Mouse (Mus musculus): Measurements from ENCODE around the gene Zfp354b.

The Zfp354b gene

DNA sequence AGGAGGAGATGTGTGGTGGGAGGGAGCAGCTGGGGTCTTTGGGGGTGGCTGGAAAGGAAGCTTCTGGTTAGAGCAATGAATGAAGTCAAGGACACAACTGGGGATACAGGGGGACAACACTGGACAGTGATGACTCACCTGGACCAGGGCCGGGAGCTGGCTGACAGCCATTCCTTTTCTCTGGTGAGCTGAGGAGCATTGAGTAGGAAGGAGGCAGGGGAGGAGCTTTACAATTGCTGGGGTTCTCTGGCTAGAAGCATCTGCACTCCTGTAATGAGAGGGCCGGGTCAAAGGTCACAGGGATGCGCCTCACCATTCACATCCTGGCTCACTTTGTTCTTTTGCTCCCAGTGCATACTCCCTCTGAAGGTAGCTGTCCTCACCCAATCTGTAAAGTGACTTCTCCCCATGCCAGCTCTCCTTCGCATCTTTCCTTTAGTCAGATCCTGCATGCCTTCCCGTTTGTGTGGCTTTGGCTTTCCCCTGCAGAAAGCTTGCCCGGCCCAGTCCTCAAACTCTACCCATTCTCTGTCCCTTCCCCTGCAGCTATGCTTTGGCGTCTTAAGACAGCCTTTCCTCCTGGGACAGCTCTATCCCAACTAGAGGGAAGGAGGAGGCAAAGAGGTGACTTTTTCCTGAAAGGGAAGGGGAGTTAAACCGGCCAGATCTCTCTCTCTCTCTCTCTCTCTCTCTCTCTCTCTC, 45.1 kb downstream of the Zfp354b start:
- no peak for DNase-seq (ENCODE audit: low read depth, low spot score)

DNA sequence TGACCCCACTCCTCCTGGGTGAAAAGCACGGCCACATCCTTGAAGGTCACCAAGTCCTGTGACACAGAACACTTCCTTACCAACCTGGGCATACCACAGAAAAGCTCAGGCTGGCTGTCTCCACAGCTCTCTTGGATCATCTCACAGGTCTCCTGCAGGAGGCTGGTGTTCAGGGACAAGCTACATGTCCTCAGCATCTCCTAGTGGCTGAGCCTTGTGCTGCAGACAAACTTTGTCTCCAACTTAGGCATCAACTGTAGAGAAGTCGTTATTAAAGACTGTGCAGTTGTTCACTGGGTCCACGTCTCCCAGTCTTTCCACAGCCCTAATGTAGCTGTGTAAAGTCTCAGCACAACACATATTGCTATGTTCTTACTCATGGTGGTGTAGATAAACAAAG, 47.7 kb downstream of the Zfp354b start:
- no peak for DNase-seq (ENCODE audit: low read depth, low spot score)

DNA sequence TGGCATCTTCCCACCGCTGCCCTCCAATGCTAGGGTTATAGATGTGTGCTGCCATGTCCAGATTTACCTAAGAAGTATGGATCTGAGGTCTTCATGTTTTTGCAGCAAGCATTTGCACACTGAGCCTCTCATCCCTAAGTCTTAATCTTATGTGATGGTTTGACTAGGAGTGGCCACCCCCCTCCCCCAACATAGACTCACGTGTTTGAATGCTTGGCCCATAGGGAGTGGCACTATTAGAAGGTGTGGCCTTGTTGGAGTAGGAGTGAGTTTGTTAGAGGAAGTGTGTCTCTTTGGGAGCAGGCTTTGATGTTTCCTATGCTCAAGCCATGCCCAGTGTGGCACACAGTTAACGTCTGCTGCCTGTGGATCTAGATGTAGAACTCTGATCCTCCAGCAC, 52.8 kb downstream of the Zfp354b start:
- no peak for DNase-seq (ENCODE audit: low read depth, low spot score)

Data from WW6 (cell line).